Mouse (Mus musculus) intestine, embryonic 16.5 days (tissue): ENCODE measurements around the gene Ryr1. TPM values are rescaled to one million over a fixed set of nuclear protein-coding genes. Genes with fewer than 3 reads are reported as not detected.
A peak's percentile ranks its signal among the peaks of the same experiment; 100 is the strongest.

Experiments used
- ATAC-seq: fragments of 200-750 bp; cut with Nextera tagmentation; 2 replicates; pipeline ENCODE4 v1.8.0; 2017; ENCODE audit warnings: moderate TSS enrichment, moderate library complexity
- H3K27ac ChIP-seq: fragments of 300-500 bp; sonication (generic); 2 replicates; pipeline ENCODE4 v1.5.1; 2014; ENCODE audit warnings: mild to moderate bottlenecking, low read length
- H3K27me3 ChIP-seq: fragments of 300-500 bp; sonication (generic); replicated peaks from 2 replicates; pipeline ENCODE4 v1.6.1; 2014; ENCODE audit warnings: low read length, control low read depth, mixed read lengths; ENCODE audit not compliant: control insufficient read depth, insufficient read depth
- H3K36me3 ChIP-seq: fragments of 300-500 bp; sonication (generic); 2 replicates; pipeline ENCODE4 v1.6.1; 2014; ENCODE audit warnings: low read length, control low read depth; ENCODE audit not compliant: control insufficient read depth, insufficient read depth
- H3K4me1 ChIP-seq: fragments of 300-500 bp; sonication (generic); 2 replicates; pipeline ENCODE4 v1.6.1; 2014; ENCODE audit warnings: low read length, control low read depth, mixed read lengths; ENCODE audit not compliant: control insufficient read depth, insufficient read depth
- H3K4me2 ChIP-seq: fragments of 300-500 bp; sonication (generic); 2 replicates; pipeline ENCODE4 v1.6.1; 2014; ENCODE audit warnings: low read depth, low read length, control low read depth
- H3K4me3 ChIP-seq: fragments of 300-500 bp; sonication (generic); 2 replicates; pipeline ENCODE4 v1.5.1; 2014; ENCODE audit warnings: mild to moderate bottlenecking, low read length
- H3K9ac ChIP-seq: fragments of 300-500 bp; sonication (generic); 2 replicates; pipeline ENCODE4 v1.6.1; 2014; ENCODE audit warnings: low read depth, low read length
- H3K9me3 ChIP-seq: fragments of 300-500 bp; sonication (generic); 2 replicates; pipeline ENCODE4 v1.6.1; 2016; ENCODE audit warnings: low read length, control low read depth; ENCODE audit not compliant: control insufficient read depth
- WGBS: fragments of 180-500 bp; shearing (Covaris S2); extraction: QIAGEN DNeasy Blood & Tissue Kit; methylation state at CpG from one replicate; pipeline ENCODE4 v1.1.7; 2014; 5-methylcytosine and 5-hydroxymethylcytosine counted together
- polyA plus RNA-seq: library from polyadenylated mRNA; unstranded; fragments of >200 nt; fragmentation: Nextera tagmentation; extraction: Ambion mirVana; gene quantifications from 2 replicates; pipeline ENCODE4 v1.2.1, GENCODE M21; 2015

The Ryr1 gene
- polyA plus RNA-seq, 1 experiment from 2014 or later: 0.66 TPM

DNA sequence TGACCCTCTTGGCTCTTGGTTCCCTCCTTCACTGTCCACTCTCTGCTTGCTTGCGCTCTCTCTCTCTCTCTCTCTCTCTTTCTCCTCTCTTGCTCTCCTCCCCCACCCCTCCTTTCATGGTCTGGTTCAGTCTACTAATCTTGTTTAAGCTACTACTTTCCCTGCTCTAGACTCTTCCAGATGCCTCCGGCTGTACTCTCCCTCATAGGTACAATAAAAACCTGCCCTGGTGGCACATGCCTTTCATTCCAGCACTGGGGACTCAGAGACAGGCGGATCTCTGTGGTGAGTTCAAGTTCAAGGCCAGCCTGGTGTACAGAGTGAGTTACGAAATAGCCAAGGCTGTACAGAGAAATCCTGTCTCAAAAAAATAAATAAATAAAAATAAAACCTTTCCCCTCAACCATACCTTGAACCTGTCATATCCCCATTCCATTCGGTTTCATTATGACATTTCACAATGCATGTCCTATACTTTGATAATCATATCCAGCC lies 159.6 kb downstream of the Ryr1 start:
- no peak for ATAC-seq
- WGBS: 68% methylated on average over 5 of the region's 5 CpGs
- H3K27me3 ChIP-seq: no peaks in the 10 kb centered on the region

DNA sequence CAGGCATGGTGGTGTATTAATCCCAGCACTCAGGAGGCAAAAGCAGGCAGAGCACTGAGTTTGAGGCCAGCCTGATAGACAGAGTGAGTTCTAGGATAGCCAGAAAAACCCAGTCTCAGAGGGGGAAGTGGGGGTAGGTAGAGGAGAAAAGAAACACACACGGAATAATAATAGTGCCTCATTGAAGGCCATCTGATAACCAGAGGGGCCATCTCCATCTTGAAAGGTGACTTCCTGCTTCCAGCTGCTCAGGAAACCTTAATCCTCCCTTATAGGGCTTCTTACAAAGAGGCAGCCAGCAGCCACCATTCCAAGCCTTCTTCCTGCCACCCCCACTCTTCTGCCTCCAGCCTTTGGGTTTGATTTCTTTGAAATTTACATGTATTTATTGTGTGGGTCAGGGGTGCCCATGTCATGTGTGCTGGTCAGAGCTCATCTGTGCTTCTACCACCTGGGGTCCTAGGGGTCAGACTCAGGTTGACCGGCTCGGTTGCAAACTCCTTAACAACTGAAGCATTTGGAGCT lies 161.5 kb downstream of the Ryr1 start:
- Histone ChIP-seq H3K4me2 (no peak overlapping the region), H3K36me3 (no peaks in the 10 kb centered on the region), H3K9me3 (no peaks in the 10 kb centered on the region), H3K9ac (0 out of 2 replicates have a peak overlapping the region, but pooled peaks have one; percentile 37), H3K4me1 (peaks cover 14% of the 10 kb centered on the region), H3K27ac (peak overlapping the region; percentile 29), H3K4me3 (no peak overlapping the region), H3K27me3 (no peaks in the 10 kb centered on the region)
- WGBS: 76% methylated on average over 3 of the region's 3 CpGs
- ATAC-seq: no peak

More for the DNA sequence above, 159.6 kb downstream of the Ryr1 start:
- Histone ChIP-seq H3K36me3 (no peaks in the 10 kb centered on the region), H3K27ac (no peak overlapping the region), H3K9me3 (no peaks in the 10 kb centered on the region), H3K9ac (no peak overlapping the region), H3K4me2 (no peak overlapping the region), H3K4me1 (0 out of 2 replicates have a peak, but pooled peaks cover 6% of the 10 kb centered on the region), H3K4me3 (no peak overlapping the region)

DNA sequence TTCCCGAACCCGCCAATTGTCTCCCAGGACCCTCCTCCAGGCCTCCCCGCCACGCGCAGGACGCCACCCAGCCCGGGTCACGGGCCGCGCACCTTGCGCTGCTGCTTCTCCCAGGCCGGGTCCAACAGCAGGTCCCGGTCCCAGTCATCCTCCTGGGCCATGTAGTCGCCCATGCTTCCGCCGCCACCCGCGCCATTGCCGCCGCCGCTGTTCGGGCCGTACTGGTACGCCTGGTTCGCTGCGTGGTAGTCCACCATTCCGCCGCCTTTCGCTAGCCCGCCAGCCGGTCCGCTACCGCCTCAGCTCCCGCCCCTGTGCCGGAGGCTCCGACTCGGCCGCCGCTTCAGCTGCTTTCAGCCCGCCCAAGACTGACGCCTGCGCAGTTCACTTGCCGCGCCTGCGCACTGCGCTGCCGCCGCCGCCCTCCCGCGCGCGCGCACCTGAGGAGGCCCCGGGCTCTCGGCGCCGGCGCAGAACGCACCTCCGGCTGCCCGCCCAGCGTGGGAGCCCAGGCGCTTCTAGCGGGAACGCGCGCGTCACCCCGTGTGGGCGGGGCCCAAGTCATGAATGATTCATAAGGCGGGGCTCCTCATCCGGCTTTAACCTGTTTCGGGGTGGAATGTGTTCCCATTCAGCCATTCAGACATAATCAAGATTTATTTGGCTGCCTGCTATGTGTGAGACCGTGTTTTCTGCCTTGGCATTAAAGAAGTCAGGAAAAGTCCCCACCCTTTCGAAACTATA lies 162.9 kb downstream of the Ryr1 start, which contains the start of gene Actn4:
Actn4 (minus strand) TSS at position 414 of the 744 bp plus-strand sequence.
- ATAC-seq: peak; percentile 89
- under 1% methylated on average over 76 of the region's 76 CpGs for WGBS
- H3K4me3 ChIP-seq: peak within 1 kb of the TSS; percentile 99
- H3K4me1 ChIP-seq: peaks cover 27% of the 10 kb centered on the region
- H3K36me3 ChIP-seq: no peaks in the 10 kb centered on the region
- peak within 1 kb of the TSS; percentile 100 for H3K9ac ChIP-seq
- no peaks in the 10 kb centered on the region for H3K9me3 ChIP-seq
- no peaks in the 10 kb centered on the region for H3K27me3 ChIP-seq
- H3K4me2 ChIP-seq: peak within 1 kb of the TSS; percentile 74
- peak within 1 kb of the TSS; percentile 93 for H3K27ac ChIP-seq

DNA sequence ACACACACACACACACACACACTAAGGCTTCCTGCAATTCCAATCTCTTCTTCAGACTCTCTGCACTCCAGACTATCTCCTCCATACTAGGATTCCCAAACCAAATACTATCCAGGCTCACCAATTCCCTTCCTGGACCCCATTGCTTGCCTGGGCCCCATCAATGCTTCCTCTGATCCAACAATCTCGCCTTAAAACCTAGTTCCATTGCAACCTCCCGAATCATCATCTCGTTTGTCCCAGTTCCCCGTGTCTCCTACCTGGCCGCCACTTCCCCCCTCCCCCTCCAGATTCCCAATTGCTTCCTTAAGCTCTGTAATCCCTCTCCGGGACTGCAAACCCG lies 163.4 kb downstream of the Ryr1 start:
- Histone ChIP-seq H3K4me3 (peak overlapping the region; percentile 99), H3K4me2 (peak overlapping the region; percentile 74), H3K9me3 (no peaks in the 10 kb centered on the region), H3K9ac (peak overlapping the region; percentile 100), H3K27me3 (no peaks in the 10 kb centered on the region), H3K4me1 (peaks cover 32% of the 10 kb centered on the region), H3K36me3 (no peaks in the 10 kb centered on the region), H3K27ac (peak overlapping the region; percentile 93)
- WGBS: 0% methylated on average over 7 of the region's 7 CpGs
- no peak for ATAC-seq

DNA sequence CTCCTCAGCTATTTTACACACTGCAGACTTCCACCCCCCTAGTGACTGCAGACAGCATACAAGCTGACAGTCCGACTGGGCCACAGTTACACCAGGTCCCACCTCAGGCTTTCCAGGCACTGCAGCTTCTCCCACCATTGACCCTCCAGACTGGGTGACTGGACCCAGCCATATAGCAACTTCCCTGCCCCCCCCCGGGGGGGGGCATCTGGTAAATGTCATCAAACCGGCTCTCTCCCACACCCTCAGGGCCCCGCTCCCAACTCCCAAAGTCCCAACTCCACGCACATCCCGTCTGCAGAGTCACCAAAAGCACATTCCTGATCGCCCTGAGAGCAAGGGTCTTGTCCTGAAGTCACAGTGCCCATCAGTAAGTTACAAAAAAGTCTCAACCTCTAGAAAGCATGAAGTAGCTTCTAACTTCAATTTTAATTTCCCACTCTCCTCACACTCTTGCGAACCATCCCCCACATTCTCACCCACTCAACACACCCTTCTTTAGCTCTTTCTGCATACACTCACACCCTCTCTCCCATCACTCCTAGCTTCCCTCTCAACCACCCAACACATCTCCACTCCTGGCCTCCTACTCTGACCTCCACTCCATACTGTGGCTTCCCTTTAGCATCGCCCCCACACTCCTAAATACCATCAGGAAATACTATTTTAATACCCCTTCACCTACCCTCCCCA lies 164.5 kb downstream of the Ryr1 start:
- no peaks in the 10 kb centered on the region for H3K9me3 ChIP-seq
- ATAC-seq: no peak
- H3K27me3 ChIP-seq: no peaks in the 10 kb centered on the region
- 12% methylated on average over 9 of the region's 9 CpGs for WGBS
- no peaks in the 10 kb centered on the region for H3K36me3 ChIP-seq
- peak overlapping the region; percentile 74 for H3K4me2 ChIP-seq
- H3K4me1 ChIP-seq: peaks cover 43% of the 10 kb centered on the region
- H3K4me3 ChIP-seq: peak overlapping the region; percentile 99
- peak overlapping the region; percentile 100 for H3K9ac ChIP-seq
- peak overlapping the region; percentile 93 for H3K27ac ChIP-seq

DNA sequence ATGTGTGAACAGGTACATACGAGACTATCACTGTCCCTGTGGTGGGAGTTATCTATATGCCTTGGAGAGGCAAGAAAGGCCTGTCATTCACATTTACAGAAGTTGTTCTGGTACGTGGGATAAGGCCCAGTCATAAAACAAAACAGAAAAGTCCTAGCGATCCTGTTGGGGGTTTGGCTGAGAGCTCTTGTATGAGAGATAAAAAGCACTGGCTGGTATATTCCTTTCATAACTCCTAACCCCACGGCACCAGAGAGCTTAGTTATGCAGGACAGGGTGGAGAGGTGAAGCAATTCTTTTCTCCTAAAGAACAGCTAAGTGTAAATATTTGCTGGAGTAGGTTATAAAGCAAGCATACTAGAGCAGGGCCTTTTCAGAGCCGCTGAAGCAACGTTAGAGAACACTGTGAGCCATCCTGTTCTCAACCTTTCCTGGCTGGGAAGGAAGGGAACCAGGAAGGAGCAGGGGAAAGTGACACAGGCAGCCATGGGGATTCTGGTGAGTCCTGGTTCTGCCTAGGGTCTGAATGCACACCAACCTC lies 165.4 kb downstream of the Ryr1 start:
- peaks cover 48% of the 10 kb centered on the region for H3K4me1 ChIP-seq

DNA sequence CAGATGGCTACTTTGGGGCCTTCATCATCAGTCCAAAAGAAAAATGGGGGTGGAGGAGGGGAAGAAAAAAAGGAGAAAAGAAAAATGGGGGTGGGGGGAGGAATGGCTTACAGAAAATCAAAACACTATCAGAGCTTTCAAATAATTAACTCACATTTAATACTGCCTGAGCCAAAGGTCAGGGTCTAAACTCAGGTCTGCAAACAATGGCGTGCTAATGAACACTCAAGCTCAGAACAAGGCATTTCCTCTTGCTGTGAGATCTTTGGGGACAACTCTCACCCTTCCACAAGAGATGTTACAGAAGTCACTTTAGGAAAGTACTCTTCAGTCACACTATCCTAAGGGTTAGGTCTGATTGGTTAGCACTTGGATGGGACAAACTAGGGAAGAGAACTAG lies 166.2 kb downstream of the Ryr1 start:
- Histone ChIP-seq H3K4me3 (peak overlapping the region; percentile 99), H3K4me2 (peak overlapping the region; percentile 74), H3K36me3 (no peaks in the 10 kb centered on the region), H3K27ac (peak overlapping the region; percentile 93), H3K9ac (peak overlapping the region; percentile 100), H3K9me3 (no peaks in the 10 kb centered on the region), H3K27me3 (no peaks in the 10 kb centered on the region), H3K4me1 (peaks cover 51% of the 10 kb centered on the region)
- 26% methylated on average over 1 of the region's 1 CpGs for WGBS
- ATAC-seq: no peak

More for the DNA sequence above, 165.4 kb downstream of the Ryr1 start:
- Histone ChIP-seq H3K27ac (peak overlapping the region; percentile 93), H3K4me3 (peak overlapping the region; percentile 99), H3K27me3 (no peaks in the 10 kb centered on the region), H3K9me3 (no peaks in the 10 kb centered on the region), H3K36me3 (no peaks in the 10 kb centered on the region), H3K9ac (peak overlapping the region; percentile 100), H3K4me2 (peak overlapping the region; percentile 74)
- WGBS: 7% methylated on average over 6 of the region's 6 CpGs
- no peak for ATAC-seq

DNA sequence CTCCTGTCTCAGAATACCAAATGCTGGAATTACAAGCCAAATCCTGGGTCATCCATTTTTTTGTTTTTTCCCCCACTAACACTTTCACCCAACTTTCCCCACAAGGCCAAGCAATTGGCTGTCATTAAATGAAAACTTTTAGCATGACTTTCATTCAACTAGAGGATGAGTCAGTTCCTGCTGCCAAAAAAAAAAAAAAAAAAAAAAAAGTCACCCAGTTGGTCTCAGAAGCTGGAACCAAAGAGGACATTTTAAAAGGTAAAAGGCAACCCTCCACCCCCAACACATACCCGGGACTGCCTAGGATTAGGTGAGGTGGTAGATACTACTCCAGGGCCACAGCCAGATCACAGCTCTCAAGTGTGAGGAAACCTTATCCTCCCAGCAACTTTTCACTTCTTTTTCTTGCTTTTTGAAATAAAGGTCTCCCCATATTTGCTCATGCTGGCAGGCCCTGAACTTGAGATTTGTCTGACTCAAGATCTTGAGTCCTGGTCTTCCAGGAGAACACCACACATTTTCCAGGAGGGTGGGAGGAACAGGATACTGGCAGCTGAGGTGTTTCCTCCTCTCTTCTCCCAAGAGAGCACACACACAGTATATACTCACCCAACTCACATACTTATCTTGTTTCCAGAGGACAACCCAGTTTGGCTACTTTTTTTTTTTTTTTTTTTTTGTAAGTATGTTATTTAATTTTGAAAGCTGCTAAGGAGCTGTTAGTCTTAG lies 166.8 kb downstream of the Ryr1 start:
- peaks cover 53% of the 10 kb centered on the region for H3K4me1 ChIP-seq

More for the DNA sequence above, 166.8 kb downstream of the Ryr1 start:
- Histone ChIP-seq H3K4me2 (peak overlapping the region; percentile 74), H3K27me3 (no peaks in the 10 kb centered on the region), H3K4me3 (peak overlapping the region; percentile 99), H3K9me3 (no peaks in the 10 kb centered on the region), H3K27ac (peak overlapping the region; percentile 93), H3K9ac (peak overlapping the region; percentile 51; the same call in 1 of the 2 replicates), H3K36me3 (no peaks in the 10 kb centered on the region)
- WGBS: 34% methylated on average over 1 of the region's 1 CpGs
- no peak for ATAC-seq
